Mouse (Mus musculus) retina, postnatal 7 days (tissue): ENCODE measurements around the gene Slc35e3.
"Not testable (repeated sequence)": the region's sequence is repeated elsewhere in the genome, so short reads cannot be mapped to it uniquely, and the experiment has no call there.

Experiments
- DNase-seq: peaks from one replicate; pipeline ENCODE4 v3.0.0-alpha.2; 2012; ENCODE audit warnings: low read depth, low spot score

Slc35e3 gene

DNA sequence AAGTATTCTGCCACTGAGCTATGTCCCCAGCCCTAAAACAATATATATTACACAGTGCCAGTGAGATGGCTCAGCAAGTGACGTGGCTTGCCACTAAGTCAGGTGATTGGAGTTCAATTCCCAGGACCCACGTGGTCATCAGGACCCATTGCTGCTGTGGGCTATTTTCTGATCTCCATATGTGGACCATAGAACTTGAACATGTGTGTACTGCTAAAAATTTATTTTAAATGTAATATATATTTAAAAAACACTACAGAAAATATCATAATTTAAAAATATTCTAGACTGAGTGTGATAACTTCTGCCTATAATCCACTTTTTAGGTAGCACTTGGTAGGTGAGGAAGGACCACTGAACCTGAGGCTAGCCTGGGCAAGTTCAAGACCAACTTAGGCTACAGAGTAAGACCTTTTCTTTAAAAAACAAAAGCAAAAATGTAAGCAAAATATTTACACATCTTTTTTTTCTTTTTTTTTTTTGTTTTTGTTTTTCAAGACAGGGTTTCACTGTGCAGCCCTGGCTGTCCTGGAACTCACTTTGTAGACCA is 16.2 kb upstream of the Slc35e3 start:
- DNase-seq: no peak

DNA sequence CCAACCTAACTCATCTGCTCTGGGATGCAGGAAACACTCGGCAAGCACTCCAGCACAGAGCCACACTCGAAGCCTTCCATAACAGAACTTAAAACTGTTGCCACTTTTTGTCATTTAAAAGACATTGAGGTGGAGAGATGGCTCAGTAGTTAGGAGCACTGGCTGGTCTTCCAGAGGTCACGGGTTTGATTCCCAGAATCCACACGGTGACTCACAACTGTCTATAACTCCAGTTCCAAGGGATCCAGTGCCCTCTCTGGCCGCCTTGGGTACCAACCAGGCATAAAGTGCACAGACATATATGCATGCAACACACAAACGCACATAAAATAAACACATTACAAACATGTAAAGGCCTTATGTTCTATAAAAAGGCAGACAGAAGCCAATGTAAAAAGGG is 15.4 kb upstream of the Slc35e3 start:
- no peak for DNase-seq

DNA sequence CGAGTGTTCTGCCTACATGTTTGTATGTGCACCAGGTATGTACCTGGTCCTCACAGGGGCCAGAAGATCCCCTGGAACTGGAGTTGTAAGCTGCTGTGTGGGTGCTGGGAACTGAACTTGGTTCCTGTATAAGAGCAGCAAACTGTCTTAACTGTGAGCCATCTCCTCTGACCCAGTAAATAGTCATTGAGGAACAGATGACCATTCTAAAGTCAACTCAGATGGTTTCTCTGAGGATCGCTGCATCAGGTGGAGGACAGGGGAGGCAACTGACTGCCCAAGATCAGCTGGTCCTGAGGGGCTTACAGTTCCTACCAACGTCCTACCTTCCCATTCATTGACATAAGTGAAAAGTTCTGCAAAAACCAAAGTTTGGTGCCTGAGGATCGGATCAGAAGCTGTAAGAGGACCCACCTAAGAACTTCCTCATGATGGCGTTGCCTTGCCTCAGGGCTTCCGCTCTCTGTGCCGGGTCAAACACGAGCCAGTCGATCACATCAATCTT is 14.7 kb upstream of the Slc35e3 start:
- no peak for DNase-seq

DNA sequence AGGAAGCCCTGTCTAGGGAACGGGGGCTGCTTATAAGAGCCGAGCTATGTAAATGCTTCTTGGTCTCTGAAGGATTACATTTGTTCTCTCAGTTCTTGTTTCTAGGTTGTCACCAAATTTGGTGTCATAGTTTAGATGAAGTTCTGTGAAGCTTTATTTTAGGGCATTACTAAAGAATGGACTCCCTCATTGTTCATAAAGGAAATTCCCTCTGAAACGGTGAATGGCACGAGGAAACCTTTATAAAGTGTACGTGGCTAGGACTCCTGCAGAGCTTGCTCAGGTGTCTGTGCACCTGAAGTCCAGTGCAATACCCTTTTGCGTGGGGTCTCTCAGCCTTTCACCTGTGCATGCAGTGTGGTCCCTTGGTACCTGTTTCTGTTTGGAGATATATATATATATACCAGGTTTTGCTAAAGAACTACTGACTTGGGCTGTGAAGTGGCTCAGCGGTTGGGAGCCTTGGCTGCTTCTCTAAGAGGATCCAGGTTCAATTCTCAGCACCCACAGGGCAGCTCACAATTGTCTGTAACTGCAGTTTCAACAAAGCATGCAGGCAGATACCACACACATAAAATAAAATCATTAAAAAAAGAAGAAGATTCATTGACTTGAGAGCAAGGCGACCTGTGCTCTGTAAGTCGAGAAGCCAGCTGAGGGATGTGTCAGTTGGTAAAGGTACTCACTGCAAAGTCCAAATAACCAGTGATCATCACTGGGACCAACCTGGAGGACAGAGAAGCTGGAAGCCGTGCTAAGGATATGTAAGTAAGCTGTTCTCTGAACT is 13.9 kb upstream of the Slc35e3 start:
- DNase-seq: no peak

DNA sequence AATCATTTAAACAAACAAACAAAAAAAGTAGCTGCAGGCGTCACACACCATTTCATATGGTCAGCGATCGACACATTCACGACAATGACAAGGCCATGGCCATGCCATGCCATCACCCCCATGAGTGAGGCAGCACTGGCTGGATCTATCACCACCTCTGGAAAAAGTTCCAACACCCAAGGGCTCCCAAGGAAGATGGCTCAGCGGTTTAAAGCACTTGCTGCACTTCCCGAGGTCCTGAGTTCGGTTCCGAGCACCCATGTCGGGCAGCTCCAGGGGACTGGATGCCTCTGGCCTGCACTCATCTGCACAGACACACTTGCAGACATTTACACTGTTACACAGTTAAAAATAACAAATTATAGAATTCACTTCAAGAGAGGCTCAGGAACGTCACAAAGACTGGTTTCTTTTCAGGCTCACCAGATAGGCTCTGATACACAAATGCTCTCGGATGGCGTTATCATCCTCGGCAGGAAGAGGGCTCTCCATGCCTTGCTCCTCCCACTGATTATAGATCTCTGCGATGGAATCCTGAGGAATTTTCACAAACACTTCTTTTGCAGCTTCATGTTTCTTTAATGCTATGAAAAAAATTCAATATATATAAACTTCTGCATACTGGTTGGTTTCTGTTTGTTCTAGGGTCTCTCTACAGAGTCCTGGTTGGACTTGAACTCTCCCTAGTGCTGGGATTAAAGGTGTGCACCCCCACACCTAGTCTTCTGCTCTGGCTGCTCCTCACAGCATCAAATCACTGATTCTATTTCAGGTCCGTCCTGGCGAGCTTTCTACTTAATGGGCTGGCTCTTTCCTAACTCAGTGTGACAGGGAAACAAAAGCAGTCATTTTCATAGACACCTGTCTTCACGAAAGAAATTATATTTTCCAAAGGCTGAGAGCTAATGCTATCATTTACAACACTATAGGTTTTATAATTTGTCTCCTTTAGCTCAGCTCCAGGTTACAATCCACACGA is 12.9 kb upstream of the Slc35e3 start:
- DNase-seq: no peak

DNA sequence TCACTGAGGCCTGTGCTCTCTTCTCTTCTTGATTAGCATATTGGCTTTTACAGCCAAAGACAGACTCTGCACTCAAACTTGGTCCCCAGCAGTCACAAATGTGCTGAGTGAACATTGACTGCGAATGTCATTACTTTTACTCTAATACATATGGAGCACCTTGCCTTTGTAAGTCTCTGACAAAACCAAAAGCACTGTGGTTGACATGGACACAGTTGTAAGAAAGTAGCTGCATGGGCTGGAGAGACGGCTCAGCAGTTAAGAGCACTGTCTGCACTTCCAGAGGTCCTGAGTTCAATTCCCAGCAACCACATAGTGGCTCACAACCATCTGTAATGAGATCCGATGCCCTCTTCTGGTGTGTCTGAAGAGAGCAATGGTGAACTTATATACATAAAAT is 12.2 kb upstream of the Slc35e3 start:
- not testable (repeated sequence) for DNase-seq

DNA sequence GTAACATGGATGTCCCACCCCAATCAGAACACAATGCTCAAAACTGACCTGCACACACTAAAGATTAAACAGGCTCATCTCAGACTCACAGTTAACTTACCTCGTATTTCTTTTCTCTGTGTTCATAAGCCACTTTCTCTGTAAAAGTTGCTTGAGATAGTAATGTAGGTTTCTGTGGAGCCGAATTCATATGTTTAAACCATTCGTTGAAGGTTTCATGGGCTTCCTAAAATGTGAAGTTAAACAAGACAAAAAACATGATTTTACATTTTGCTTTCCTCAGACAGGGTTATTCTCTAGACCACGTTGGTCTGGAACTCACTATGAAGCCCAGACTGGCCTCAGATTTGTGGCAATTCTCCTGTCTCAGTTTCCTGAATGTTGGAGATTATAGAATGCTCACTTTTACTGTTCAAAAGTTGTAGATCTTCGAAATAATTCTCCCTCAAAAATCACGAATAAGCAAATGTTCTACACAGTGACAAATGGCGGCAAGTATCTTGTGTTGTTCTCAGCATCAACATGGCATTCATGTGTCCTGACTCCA is 11.7 kb upstream of the Slc35e3 start:
- DNase-seq: no peak

DNA sequence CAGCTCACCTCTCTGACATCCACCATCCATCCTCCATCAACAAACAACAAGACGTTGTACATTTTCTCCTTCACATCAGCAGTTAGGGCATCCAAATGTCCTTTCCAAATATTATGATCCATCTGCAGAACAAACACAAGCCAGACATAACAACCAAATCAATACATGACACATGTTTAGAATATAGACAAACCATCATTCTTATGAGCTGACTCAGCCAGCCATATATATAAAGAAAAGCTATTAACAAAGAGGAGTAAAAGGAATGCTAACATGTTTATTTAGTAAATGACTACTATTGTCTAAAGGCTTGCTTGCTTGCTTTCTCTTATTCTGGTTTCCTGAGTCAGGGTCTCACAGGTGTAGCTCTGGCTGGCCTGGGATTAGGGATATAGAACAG is 11.1 kb upstream of the Slc35e3 start:
- DNase-seq: no peak

DNA sequence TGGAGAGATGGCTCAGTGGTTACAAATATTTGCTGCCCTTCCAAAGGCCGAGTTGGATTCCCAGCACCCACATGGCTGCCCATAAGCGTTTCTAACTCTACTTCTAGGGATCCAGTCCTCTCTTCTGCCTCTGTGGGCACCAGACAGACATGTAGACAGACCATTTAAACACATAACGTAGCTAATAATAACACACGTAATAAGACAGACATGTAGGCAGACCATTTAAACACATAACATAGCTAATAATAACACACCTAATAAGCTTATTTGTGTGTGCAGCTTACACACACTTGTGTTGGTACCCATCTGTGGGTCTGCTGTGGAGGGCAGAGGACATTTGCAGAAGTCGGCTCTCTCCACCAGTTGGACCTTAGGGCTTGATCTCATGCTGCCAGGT is 10.6 kb upstream of the Slc35e3 start:
- DNase-seq: no peak

DNA sequence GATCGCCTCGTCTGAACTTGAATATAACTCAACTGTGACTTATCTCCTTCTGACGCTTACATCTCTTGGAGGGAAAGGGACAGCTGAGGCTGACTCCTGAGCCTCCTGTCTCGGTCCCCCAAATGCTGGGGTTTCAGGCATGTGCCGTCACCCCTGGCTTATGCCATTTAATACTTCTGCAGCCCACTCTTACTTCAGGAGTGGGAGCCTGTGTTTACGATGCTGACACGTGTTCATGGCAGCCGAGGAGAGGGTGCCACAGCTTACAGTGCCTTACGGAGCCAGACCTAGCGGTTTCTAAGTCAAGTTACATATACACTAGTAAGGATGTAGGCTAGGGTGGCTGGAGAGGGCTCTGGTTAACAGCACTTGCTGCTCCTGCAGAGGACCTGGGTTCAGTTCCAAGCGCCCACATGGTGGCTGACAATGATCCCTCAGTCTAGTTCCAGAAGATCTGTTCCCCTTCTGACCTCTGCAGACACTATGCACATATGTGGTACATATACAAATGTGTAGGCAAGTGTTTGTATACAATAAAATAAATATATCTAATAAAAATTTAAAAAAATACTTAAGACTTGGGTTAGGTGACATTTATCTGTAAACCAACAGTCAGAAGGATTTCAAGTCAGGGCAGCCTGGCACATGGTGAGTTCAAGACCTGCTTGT is 9.8 kb upstream of the Slc35e3 start:
- no peak for DNase-seq

DNA sequence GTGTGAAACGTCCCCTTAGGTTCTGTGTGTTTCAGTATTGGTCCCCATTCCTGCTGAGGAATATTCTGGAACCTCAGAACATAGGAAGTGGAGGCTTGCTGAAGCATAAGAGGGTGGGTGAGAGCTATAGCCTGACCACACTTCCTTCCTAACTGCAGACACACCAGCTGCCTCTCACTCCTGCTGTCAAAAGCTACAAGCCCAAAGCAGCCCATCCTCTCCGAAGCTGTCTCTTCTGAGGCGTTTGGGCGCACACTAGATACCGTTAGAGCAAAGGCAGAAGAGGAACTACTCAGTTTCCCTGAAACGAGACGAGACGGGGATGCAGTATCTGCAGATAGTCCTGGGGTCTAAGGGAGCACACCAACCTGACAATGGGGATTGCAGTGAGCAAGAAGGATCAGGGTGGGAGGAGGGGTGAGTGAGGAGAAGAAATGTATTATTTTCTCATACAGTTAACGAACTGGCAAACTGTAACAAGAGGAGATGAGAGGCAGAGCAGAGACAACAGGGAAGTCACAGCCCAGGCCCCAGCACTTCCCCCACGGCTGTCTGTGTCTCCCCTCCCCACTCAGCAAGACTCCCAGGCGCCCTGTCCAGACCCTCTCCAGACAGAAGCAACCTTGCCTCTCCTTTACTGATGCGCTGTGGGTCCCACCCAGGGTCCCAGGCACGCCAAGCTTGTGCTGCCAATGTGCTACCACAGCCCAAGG is 9.1 kb upstream of the Slc35e3 start:
- no peak for DNase-seq

DNA sequence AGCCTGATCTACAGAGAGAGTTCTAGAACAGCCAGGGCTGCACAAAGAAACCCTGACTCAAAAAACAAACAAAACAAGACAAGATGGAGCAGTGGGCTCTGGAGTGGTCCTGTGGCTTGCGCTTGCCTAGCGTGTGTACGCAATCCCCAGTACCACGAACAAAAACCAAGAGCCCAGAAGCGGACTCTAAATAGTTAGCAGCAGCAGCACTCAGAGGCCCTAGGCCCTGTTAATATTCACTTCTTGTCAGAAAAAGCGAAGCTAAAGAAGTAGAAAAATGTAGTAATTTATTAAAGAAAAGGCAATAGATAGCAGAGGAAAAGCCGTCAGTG is 8.4 kb upstream of the Slc35e3 start:
- no peak for DNase-seq

DNA sequence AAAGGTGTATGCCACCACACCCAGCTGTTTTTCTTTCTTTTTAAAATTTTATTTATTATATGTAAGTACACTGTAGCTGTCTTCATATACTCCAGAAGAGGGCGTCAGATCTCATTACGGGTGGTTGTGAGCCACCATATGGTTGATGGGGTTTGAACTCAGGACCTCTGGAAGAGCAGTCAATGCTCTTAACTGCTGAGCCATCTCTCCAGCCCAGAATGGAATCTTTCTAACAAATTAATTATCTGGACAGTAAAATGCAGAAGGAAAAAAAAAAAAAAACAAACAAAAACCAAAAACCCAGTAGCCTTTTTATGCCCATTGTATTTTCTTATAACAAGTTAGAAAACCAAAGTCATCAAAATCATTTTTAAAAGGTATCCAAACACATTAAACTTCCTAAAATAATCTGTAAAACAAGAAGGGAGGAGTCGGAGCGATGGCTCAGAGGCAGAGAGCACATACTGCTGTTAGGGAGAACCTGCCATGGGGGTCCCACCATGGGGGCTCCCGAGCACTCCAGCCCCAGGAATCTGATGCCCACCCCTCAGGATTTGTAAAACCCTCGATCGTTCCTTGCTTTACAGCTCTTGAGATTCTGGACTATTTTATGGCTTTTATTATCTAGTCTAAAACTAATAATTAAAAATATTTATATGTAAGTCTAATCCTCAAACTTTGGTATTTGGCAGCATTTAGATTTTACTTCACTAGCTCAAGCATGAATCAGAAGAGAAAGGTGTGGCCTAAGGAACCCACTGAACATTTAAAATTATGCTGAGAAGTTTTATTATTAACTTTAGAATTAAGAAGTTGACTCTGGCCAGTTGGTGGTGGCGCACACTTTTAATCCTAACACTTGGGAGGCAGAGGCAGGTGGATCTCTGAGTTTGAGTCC is 7.8 kb upstream of the Slc35e3 start:
- DNase-seq: no peak

DNA sequence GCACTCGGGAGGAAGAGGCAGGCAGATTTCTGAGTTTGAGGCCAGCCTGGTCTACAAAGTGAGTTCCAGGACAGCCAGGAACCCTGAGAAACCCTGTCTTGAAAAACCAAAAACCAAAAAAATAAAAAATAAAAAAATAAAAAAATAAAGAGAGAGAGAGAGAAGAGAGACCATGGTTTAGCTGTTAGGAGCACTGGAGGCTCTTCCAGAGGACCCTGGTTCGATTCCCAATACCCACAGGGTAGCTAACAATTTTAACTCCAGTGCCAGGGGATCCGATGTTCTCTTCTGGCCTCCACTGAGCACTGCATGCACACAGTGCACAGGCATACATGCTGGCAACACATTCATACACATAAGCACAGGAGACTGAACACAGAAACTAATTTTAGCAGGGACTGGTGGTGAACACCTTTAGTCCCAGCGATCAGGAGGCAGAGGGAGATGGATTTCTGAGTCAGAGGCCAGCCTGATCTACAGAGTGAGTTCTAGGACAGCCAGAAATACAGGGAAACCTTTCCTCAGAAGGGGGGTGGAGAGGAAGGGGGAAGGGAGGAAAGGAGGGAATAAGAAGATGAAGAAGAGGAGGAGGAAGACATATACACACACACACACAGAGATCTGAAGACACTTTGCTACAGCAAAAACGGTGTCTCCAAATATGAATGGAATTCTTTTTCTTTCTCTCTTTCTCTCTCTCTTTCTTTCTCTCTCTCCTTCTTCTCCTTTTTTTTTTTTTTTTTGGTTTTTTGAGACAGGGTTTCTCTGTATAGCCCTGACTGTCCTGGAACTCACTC is 6.9 kb upstream of the Slc35e3 start:
- DNase-seq: no peak

DNA sequence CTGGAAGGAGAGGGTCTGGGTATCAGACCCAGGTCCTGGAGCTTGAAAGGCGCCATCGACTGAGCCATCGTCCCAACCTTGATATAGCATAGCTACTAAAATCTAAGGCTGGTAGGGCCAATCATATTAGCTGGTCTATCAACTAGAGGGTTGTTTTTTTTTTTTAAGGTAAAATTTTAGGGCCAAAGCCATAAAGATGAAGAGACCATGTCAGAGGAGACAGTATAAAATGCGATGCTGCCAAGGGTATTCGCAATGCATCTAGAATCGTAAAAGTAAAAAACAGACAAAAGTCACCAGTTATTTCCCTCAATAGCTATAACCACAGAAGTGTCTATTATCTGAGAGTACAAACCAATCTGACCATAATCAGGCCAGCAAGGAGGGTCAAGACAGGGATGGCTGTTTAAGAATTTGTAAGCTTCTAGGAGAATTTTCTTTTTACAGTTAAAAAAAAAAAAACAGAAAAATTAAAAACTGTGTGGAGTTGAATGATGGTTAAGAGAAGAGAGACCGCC is 6.2 kb upstream of the Slc35e3 start:
- DNase-seq: no peak

DNA sequence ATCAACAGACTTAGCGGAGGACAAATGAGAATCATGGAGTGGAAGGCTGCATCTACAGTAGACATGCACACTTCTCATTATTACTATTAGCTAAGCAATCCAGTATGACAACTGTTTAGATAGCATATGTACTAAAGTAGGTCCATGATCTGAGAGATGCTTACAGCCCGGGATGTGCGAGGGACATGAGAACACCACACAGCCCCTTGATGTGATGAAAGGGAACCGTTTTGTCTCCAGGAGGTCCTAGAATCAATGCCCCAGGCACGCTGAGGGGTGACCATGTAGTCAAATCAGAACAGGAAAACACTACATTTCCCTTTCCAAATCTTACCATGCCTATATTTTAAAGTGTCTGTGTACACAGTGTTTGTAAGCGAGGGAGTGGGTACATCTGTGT is 5.6 kb upstream of the Slc35e3 start:
- no peak for DNase-seq

DNA sequence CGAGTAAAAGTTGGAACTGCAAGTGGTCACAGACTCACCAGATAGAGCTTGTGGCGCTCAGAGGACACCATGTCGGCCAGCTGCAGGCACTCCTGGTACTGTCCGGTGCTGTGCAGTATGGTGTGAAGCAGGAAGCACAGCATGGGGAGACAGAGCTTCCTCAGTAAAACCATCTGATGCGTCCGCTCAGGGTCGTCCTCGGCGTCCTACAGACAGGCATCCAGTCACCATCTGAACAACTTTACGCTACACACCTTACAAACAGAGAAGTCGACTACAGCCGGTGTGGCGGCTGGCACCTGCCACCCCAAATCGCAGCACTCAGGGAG is 5.1 kb upstream of the Slc35e3 start:
- DNase-seq: no peak

DNA sequence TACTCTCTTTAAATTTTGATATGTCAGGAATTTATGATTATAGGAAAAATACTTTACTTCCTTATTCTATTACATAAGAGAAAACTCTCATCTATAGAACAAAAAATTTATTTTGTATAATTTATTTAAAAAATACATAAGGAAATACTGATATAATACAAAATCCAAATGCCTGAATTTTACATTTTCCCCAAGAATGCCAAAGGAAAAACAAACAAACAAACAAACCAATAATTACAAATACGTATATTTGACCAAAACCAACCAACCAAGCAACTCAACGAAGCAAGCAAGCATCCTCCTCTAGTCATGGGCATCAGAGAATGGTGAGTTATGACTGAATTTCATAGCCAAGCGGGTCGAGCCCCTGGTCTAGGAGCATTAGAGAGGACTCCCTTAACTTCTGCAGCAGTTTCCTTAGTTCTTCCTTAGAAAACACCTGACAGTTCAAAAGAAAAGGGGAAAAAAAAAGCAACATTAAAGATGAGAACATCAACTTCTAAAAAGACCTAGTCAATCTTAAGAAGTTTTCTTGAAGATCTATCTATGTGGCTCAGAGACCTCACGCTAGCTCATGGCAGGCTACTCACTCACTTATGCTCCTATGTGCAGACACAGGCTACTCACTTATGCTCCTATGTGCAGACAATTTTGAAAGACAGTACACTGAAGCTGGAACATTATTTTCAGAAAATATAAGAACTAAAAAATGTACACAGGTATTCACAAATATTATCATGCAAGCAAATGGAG is 4.5 kb upstream of the Slc35e3 start:
- no peak for DNase-seq
